Mouse (Mus musculus) left cerebral cortex, adult 11 months (tissue): ENCODE results near the gene Med9.
A peak's percentile ranks its signal among the peaks of the same experiment; 100 is the strongest.

Source experiments
- DNase-seq: peaks from one replicate; pipeline ENCODE4 v3.0.0; 2022; ENCODE audit warnings: low spot score

The Med9 gene

GRCm38 (mm10) chr11:59948401-59948767, 378 bp downstream of the Med9 start:
- no peak for DNase-seq

GRCm38 (mm10) chr11:59952892-59953291, 4.9 kb downstream of the Med9 start:
- DNase-seq = no peak

- no peak for DNase-seq
Measured at GRCm38 (mm10) chr11:59956749-59957148, 8.7 kb downstream of the Med9 start.

GRCm38 (mm10) chr11:59959453-59959852, 11.4 kb downstream of the Med9 start:
- no peak for DNase-seq

GRCm38 (mm10) chr11:59960476-59961337, 12.7 kb downstream of the Med9 start:
- DNase-seq = no peak

- no peak for DNase-seq
Measured at GRCm38 (mm10) chr11:59961338-59961875, 13.4 kb downstream of the Med9 start.

GRCm38 (mm10) chr11:59962590-59962989, 14.6 kb downstream of the Med9 start:
- no peak for DNase-seq

GRCm38 (mm10) chr11:59963364-59964162, 15.6 kb downstream of the Med9 start:
- DNase-seq = no peak

- no peak for DNase-seq
Measured at GRCm38 (mm10) chr11:59964163-59964758, 16.3 kb downstream of the Med9 start.

GRCm38 (mm10) chr11:59964818-59965217, 16.8 kb downstream of the Med9 start, which contains the start of gene Rasd1:
TSS of gene Rasd1 (minus strand) at chr11:59964944.
- peak; percentile 37 for DNase-seq

GRCm38 (mm10) chr11:59965227-59966101, 17.5 kb downstream of the Med9 start:
- peak; percentile 64 for DNase-seq

- DNase-seq = no peak
Measured at GRCm38 (mm10) chr11:59966102-59966483, 18.1 kb downstream of the Med9 start.

- no peak for DNase-seq
Measured at GRCm38 (mm10) chr11:59967765-59968164, 19.8 kb downstream of the Med9 start.

- DNase-seq = no peak
Measured at GRCm38 (mm10) chr11:59970780-59971179, 22.8 kb downstream of the Med9 start.

GRCm38 (mm10) chr11:59971691-59972090, 23.7 kb downstream of the Med9 start:
- no peak for DNase-seq

- no peak for DNase-seq
Measured at GRCm38 (mm10) chr11:59973389-59973788, 25.4 kb downstream of the Med9 start.

GRCm38 (mm10) chr11:59975241-59975640, 27.2 kb downstream of the Med9 start:
- no peak for DNase-seq

- no peak for DNase-seq
Measured at GRCm38 (mm10) chr11:59977831-59978230, 29.8 kb downstream of the Med9 start.

GRCm38 (mm10) chr11:59989406-59989805, 41.4 kb downstream of the Med9 start:
- no peak for DNase-seq

- DNase-seq = no peak
Measured at GRCm38 (mm10) chr11:59991365-59991764, 43.4 kb downstream of the Med9 start.

- no peak for DNase-seq
Measured at GRCm38 (mm10) chr11:59994318-59994717, 46.3 kb downstream of the Med9 start.
